Mouse (Mus musculus) lung, postnatal 25 days (tissue): Measurements from ENCODE around the gene Dmtf1.
A peak's percentile ranks its signal among the peaks of the same experiment; 100 is the strongest.
"Not testable (repeated sequence)": the region's sequence is repeated elsewhere in the genome, so short reads cannot be mapped to it uniquely, and the experiment has no call there.

Experiments used
- DNase-seq: peaks from one replicate; pipeline ENCODE4 v3.0.0; 2022; ENCODE audit warnings: low spot score

The Dmtf1 gene

DNA sequence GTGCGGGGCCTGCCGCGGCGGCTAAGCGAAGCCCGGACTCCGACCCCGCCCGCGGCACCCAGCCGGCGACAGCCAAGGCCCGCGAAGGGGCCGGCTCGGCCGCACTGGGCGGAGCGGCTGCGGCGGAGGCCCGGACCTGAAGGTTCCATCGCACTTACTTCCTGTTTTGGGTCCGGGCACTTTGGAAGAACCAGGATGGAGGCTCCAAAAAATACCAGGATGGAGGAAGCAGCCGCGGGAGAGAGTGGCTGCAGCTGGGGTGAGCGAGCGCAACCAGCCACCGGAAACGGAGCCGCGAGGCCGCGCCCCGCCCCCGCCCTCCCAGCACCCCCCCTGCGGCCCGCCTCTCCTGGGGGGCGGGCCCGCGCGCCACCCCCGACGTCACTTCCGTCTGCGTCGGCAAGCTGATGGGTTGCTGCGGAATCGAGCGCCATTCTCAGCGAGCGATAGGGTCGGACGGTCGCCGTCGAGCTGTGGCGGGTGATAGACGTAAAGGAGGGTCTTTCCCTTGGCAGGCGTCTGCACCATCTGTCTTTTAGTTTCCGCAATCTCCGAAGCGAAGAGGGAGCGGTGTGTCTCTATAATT lies at the start of gene Dmtf1:
Gene Dmtf1, minus strand, starts transcription at position 321 of the 586 bp plus-strand sequence.
- DNase-seq = peak; percentile 93

DNA sequence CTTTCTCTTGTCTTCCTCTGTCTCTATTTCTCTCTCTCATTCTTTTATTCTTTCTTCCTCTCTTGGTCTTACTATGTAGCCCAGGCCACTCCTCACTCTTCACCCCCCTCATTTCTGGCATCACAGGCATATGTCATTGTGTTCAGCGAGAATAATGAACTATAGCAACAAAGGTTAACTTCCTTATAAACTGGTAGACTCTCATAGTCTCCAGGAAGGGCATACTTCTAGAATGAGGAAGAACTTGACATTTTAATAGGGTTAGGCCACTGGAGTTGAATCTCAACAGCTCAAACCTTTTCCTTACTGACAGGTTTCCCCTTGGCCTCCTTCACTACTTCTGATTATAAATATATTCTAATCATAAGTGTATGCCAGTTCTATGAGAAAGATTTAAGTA lies 24.9 kb upstream of the Dmtf1 start:
- no peak for DNase-seq

DNA sequence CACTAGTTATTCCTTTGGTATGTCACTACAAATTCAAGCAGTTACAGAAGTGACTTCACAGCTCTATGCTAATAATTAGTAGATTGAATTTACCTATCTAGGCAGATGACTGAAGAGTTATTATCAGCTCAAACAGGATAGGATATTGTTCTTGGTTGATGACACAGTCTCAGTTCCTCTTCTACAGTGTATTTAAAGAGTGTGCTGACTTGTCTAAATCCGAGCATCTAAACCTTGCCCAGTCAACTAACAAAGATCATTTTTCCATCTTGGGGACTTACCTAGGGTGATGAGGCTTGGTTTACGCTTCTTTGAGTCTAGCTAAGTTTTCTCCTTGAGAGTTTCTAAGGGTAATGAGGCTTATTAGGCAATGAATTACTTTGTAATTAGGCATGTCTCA lies 11.7 kb upstream of the Dmtf1 start:
- DNase-seq = no peak

DNA sequence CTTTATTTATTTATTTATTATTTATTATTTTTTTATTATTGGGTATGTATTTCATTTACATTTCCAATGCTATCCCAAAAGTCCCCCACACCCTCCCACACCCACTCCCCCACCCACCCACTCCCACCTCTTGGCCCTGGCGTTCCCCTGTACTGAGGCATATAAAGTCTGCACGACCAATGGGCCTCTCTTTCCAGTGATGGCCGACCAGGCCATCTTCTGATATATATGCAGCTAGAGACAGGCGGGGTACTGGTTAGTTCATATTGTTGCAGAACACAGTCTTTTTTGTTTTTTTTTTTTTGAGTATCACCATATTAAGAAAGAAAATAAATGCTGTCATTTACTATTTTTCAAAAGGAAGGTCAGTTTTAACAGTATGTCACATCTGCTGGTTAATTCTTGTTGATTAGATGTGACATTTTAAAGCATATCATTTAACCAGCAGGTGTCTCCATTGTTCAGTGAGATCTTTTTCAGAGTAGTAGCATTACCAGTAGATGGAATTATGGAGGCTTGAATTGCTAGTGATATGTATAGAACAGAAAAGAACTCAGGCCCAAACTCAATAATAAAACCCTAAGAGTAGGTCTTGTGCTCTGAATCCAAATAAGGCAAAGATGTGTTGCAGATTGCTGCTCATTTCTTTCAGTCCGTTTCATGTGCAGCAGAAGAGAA lies 7.9 kb upstream of the Dmtf1 start:
- peak; percentile 19 for DNase-seq

DNA sequence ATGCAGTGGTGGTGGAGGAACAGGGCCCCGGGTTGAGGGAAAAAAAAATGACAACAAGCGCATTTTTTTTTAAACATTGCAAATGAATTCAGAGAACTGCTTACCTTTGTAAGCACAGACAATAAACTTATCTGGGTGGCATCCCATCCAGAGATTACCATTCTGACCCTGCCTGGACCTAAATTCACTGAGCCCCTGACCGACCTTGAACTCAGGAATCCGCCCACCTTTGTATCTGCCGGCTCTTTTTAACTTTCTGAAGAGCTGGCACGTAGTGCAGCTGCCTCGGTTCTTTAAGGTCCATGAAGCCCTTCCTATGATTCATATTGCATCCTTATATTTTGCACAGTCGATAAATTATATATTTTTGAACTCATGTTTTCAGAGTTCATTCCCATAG lies 4.8 kb upstream of the Dmtf1 start:
- no peak for DNase-seq

DNA sequence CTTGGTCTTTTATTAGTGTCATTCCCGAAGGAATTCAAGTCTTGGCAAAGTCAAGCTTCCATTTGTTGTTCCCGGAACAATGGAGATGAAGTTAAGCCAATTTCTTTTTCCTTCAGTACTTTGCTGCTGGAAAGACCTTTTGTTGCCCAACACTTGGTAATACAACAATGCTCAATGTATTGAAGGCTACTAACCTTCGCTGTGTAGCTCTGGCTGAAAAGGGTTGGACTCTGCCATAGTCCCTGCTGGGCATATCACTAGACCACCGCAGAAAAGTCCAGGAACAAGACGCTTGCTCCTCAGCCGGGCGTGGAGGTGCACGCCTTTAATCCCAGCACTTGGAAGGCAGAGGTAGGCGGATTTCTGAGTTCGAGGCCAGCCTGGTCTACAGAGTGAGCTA lies 3.6 kb upstream of the Dmtf1 start:
- not testable (repeated sequence) for DNase-seq

DNA sequence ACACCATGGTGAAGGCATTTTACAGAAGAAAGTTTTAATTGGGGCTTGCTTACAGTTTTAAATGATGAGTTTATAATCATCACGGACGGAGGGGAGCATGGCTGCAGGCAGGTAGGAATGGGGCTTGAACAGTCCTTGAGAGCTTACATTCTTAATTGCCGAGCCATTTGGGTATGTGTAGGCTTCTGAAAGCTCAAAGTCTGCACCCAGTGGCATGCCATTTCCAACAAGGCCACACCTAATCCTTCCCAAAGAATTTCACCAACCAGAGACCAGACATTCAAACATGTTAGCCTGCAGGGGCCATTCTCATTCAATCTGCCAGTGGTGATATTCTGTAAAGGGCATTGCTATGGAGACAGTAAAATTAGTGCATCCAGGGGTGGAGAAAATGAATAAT lies 1.8 kb upstream of the Dmtf1 start:
- no peak for DNase-seq

DNA sequence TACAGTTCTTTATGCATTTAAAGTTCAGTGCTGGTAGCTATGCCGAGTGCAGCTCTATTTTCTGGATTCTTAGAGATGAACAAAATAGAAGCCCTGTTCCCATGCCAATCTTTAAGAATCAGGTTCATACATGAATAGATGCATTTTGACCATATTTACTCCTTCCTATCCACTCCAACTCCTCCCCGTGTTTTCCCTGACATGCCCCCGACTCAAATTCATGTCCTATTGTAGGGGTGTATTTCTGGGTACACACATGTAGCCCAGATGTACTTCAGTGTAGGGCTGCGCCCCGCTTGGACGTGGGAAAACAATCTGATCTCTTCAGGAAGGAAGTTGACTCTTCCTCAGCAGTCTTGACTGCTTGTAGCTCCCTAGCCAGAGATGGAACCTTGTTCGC lies 512 bp upstream of the Dmtf1 start:
- DNase-seq = no peak

DNA sequence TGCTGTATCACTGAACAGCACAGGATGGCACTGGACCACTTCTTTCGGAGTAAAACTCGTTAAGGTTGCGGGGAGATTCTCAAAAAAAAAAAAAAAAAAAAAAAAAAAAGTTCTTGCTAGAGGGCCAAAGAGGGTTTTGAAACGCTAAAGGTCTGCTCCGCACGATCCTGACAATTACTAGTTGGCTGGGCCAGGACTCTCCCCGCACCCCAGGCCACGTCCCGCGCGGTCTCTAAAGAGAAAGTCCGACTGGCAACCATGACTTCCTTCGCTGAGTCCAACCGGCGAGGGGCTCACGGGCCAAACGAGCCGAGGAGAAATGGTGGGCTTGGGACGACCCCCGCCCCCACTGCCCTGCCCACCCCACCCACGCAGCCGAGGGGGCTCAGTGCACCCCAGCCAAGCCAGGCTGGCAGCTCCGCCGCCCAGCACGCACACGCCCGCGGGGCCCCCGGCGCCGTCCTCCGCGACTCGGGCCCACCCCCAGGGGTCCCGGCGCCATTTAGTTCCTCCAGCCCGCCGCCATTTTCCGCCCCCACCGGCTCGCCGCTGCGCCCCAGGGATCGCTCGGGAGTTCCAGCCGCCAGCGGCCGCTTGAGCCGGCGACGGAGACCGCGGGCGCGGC lies 633 bp downstream of the Dmtf1 start:
- DNase-seq = peak; percentile 19

DNA sequence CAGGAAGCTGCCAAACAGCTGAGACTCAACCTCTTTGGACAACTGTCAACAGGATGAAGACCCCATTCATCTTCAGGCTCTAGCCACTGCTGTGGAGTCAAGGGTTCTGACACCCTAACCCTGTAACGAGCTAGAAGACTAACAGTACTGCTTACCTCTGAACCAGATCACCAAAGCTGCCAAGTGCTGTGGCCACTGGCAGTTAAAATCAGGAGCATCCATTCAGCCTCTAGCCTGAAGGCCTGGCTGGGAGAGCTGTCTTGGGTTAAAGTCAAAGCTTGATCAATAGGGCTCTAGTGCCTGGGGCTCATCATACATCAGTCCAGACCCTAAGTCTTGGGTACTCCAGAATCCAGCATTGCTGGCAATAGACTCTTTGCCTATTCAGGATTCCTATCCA lies 4.2 kb downstream of the Dmtf1 start:
- DNase-seq = no peak

DNA sequence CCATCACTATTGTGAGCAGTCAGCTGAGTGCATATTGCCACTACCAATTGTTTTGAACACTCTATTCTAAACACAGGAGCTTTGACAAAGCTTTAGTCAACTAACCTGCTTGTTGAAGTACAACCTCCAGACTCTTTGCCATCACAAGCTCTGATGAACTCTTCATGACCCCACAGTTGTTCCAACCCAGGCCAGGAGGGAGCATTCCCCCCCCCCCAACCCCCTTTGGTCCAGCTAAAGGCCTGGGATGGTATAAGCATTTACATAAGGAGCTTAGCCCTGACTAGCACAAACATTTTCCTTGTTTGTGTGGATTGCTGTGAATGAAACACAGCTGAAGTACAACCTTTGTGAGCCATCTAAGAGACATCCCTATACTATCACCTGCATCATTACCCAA lies 4.8 kb downstream of the Dmtf1 start:
- DNase-seq = no peak

DNA sequence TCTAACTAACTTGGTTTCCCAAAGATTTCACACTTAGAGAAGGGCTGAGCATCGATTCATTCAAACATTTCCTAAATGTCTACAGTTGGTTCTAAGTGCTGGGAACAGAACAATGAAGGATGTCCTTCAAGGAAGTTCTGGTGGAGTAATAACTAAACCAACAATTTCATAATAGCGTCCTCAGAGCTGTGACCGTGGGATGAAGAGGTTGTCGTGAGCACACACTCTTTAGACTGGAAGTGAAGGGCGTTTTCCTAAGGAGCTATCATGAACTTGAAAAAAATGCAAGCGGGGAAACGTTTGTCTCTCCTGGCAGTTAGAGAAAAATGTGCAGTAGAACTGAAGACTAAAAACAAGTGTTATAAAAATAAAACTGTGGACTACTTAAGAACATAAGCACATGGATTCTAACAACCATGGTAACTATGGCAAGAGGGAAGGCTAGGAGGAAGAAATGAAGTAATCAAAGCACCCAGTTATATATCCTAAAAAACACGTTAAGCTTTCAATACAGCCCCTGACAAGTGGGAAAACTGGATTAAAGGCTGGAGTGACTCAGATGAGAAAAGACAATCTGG lies 12.2 kb downstream of the Dmtf1 start:
- DNase-seq = peak; percentile 53

DNA sequence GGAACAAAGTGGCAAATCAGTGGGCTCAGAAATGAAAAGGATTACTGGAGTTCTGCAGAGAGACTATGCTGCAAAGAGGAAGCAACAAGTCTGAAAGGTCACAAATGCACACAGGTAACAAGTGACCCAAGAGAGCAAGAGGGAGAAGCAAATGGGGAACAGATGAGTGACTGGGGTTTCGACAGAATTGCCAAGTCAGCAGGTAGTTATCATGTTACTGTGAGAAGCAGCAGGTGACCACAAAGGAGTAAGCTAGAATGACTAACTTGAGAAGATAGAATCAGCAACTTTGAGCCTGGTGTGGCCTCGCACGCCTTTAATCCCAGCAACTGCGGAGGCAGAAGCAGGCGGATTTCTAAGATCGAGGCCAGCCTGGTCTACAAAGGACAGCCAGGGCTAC lies 19.2 kb downstream of the Dmtf1 start:
- DNase-seq = no peak

DNA sequence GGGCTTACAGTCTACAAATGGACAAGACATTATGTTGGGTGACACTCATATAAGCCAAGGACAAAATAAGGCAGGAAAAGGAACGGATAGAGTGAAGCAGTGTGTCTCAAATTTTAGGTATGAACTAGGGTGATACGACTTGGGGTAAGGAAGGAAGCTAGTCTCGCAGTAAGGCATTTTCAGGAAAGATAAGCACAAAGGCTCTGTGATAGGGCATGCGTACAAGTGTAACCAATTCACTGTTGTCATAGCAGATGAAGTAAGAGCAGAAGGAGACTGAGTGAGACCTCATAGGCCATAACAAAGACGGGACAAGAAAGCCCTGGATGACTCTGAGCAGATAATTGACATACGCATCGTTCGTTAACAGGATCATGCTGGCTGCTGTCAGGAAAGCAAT lies 20.9 kb downstream of the Dmtf1 start:
- DNase-seq = no peak

DNA sequence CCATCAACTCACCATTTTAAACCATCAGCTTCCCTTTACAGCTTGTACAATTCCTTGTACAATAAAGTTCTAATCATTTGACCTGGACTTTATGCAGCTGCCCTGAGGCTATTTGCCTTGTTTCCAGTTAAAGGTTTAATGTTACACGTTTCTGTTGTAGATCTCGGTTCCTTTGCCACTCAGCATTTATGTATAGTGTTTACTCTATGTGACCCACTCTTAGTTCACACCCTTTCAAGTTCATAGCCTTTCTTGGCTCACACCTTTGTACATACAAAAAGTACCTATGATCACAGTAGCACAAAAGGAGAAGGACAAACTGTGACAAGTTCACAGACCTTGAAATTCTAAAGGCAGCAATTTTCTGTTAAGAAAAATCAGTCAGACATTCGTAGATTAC lies 26.0 kb downstream of the Dmtf1 start:
- no peak for DNase-seq

DNA sequence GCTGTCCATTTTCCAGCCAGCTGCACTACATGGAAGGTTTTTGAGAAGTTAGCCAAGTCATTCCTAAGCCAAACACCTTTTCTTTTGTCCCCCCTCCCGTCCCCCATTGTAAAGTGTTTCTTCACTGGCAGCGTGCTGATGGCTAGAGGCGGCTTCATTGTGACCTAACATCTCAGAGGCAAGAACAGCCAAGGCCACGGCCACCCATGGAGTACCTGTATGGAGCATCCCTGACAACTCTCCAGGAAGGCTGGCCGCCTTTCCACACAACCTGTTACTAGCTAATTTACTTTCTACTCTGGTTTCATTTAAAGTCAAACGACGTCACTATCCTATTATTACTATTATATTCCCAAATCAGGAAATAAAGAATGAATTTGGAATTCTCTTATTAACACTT lies 29.8 kb downstream of the Dmtf1 start:
- DNase-seq = no peak

DNA sequence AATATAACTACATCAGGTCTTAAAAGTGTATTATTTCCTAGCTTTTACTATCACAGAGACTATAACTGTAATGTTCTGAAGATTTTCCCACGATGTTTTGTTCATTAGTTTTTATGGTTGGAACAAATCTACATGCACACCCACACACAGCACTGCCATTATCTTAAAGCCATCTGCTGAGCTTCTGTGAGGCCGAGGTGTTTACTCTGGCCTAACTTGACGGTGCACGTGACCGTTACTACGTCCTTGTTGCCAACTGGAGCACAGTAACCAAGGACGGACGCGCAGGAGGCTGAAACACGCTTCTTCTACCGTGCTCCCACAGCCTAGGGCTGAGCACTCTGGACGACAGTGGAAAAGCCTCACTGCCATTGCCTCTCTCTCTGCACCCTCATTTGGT lies 33.0 kb downstream of the Dmtf1 start:
- DNase-seq = no peak

DNA sequence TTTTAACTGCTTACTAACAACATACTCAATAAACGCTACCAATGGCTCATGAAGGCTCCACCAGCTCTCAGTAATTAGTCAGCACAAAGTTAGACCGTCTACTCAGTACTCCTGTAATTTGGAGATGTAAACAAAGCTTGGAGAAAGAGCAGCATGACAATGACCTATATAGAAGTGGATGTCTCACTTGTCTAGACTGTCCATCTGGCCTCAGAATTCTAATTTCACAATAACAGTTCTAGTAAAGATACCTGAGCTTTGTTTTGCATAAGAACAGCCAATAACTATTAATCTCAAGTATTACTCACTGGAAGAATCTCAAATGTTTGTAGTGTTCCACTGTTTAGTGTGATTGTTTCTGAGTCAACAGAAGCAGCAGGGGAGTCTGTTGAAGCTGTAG lies 37.4 kb downstream of the Dmtf1 start:
- no peak for DNase-seq

DNA sequence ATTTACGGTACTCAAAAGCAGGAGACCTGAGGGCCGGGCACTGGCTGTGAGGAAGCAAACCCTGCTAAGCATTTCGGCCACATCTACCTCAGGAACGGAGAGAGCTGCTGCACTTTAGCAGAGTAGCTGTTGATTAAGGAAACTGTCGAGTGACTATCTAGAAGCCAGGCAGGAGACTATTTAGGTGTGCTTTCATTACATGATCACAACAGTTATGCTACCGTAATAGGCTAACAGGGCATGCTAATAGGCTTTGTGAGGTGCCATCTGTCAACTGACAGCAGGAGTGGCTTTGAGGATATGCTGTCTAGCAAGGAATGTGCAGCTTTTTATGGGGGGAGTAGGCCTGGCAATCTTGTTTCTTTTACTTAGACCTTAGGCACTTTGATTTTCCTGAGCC lies 47.4 kb downstream of the Dmtf1 start:
- no peak for DNase-seq

DNA sequence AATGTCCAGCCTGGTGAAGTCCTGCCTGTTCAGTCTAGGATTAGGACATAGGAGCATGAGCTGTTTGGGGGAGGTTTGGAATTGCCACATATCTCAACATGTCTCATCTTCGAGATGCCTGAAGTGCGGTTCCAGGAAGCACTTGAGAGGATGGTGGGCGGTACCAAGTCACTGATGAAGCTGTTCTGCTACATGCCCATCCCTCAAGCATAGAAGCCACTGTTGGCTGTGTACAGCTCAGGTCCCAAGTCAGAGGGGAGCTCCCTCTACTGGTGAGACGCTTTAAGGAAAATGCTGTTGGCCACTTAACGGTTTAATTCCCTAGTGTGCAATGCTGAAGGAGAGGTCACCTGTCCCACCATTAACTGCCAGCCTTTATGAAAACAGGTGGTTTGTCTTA lies 49.8 kb downstream of the Dmtf1 start:
- DNase-seq = peak; percentile 84

DNA sequence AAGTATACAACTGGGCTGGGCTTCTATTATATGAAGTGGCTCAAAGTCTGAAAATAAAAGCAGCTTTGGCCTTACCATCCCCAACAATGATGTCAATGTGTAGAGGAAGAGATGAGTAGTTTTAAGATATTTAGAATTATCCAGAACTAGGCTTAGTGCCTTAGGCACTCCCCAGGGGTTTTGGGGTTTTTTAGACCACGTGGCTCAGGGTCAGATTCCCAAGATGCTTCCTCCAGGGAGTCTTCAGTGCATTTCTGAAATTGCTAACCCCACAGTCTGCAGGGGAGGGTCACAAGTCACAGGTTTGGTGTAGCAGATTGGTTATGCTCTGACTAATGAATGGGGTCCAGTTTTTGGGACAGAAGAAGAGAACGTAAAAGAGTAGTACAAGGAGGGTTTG lies 50.3 kb downstream of the Dmtf1 start:
- DNase-seq = no peak

DNA sequence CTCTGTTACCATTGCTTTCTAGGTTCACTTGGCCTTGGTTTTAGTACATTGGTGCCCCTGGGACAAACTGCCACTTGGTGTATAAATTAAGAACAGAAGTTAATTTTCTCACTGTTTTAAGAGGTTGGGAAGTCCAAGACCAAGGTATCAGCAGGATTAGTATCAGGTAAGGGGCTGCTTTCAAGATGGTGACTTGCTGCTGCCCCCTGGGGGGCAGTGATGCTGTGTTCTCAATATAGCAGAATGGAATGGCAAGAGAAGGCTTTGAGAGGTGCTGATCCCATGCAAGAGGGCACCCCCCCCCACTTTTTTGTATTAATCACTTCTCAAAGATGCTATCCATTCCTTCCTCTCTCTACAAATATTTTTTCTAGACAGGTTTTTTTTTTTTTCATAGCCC lies 52.0 kb downstream of the Dmtf1 start:
- DNase-seq = no peak

DNA sequence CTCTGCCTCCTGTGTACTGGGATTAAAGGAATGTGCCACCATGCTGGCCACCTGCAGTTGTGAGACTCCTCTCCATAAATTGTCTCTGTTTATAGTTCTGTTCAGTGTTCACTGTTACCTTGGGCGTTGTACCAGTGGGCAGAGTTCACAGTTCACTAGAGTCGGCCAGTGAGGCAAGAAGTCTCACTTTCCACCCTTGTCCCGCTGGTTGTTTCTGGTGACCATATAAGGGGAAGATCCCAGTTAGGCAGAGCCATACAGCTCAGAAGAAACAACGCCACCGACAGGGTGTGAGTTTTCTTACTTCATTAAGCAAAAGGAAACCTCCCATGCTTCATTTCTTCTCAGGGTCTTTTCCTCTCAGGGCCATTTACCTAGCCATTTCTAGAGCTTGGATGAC lies 53.1 kb downstream of the Dmtf1 start:
- DNase-seq = no peak
